Mouse (Mus musculus) forebrain, embryonic 10.5 days (tissue): ENCODE measurements around the gene Gm42957. TPM values are rescaled to one million over a fixed set of nuclear protein-coding genes. Genes with fewer than 3 reads are reported as not detected.

Experiments
- polyA plus RNA-seq: library from polyadenylated mRNA; unstranded; fragments of >200 nt; fragmentation: Nextera tagmentation; extraction: Ambion mirVana; gene quantifications from 2 replicates; pipeline ENCODE4 v1.2.1, GENCODE M21; 2016

Gm42957 gene
- polyA plus RNA-seq, 1 experiment from 2014 or later, result 0.11 TPM

Other genes with a start within 250 kb of the Gm42957 start
- 0.20 TPM in 1 of 2 replicates, not detected in the other for gene BC107364, start 183.2 kb upstream of the Gm42957 start, polyA plus RNA-seq
- gene Hfe2, start 110.3 kb upstream of the Gm42957 start, polyA plus RNA-seq, result 1.6 and 1.8 TPM in 2 replicates
- gene Txnip, start 77.5 kb upstream of the Gm42957 start, polyA plus RNA-seq, result 26.8 and 27.9 TPM in 2 replicates
- gene Gm16253, start 58.5 kb upstream of the Gm42957 start, polyA plus RNA-seq, result 0.66 and 1.6 TPM in 2 replicates
- gene Polr3gl, start 41.3 kb upstream of the Gm42957 start, polyA plus RNA-seq, result 23.8 and 27.3 TPM in 2 replicates
- 1.2 TPM in 2 replicates for gene Ankrd34a, start 38.8 kb upstream of the Gm42957 start, polyA plus RNA-seq
- gene Lix1l, start 34.3 kb upstream of the Gm42957 start, polyA plus RNA-seq, result 3.2 and 3.9 TPM in 2 replicates
- 224 and 226 TPM in 2 replicates for gene Rbm8a, start 5.5 kb upstream of the Gm42957 start, polyA plus RNA-seq
- gene Pex11b, start 98 bp upstream of the Gm42957 start, polyA plus RNA-seq, result 36.6 and 40.7 TPM in 2 replicates
- gene Itga10, start 10.1 kb downstream of the Gm42957 start, polyA plus RNA-seq, result 0.43 and 0.51 TPM in 2 replicates
- 0.06 and 0.09 TPM in 2 replicates for gene Ankrd35, start 34.7 kb downstream of the Gm42957 start, polyA plus RNA-seq
- gene Pias3, start 60.9 kb downstream of the Gm42957 start, polyA plus RNA-seq, result 45.2 and 49.6 TPM in 2 replicates
- 13.7 and 14.1 TPM in 2 replicates for gene Nudt17, start 73.1 kb downstream of the Gm42957 start, polyA plus RNA-seq
- gene Polr3c, start 92.2 kb downstream of the Gm42957 start, polyA plus RNA-seq, result 52.0 and 52.7 TPM in 2 replicates
- 70.5 and 75.4 TPM in 2 replicates for gene Rnf115, start 92.2 kb downstream of the Gm42957 start, polyA plus RNA-seq
- not detected in 2 replicates for gene Pdzk1, start 193.8 kb downstream of the Gm42957 start, polyA plus RNA-seq
- gene Cd160, start 193.9 kb downstream of the Gm42957 start, polyA plus RNA-seq, result 0.05 and 0.18 TPM in 2 replicates